Mouse (Mus musculus) ES-Bruce4 (cell line): ENCODE results near the gene Pcyt2. TPM values are rescaled to one million over a fixed set of nuclear protein-coding genes. Genes with fewer than 3 reads are reported as not detected.

ENCODE experiments used
- H3K27ac ChIP-seq: 2 replicates; pipeline ENCODE4 v1.5.1; 2012; ENCODE audit warnings: low read length, inconsistent platforms; ENCODE audit not compliant: insufficient read depth
- H3K27me3 ChIP-seq: 2 replicates; pipeline ENCODE4 v1.6.1; 2012; ENCODE audit warnings: mild to moderate bottlenecking, low read length, inconsistent platforms; ENCODE audit not compliant: control insufficient read depth, poor library complexity, insufficient read depth, severe bottlenecking
- H3K36me3 ChIP-seq: 2 replicates; pipeline ENCODE4 v1.6.1; 2012; ENCODE audit warnings: inconsistent platforms, mild to moderate bottlenecking, low read length, moderate library complexity; ENCODE audit not compliant: control insufficient read depth, poor library complexity, insufficient read depth, severe bottlenecking
- H3K4me1 ChIP-seq: one replicate; pipeline ENCODE4 v1.8.1; 2011; ENCODE audit warnings: low read length; ENCODE audit not compliant: control insufficient read depth, insufficient read depth
- H3K4me3 ChIP-seq: 2 replicates; pipeline ENCODE4 v1.5.1; 2011; ENCODE audit warnings: low read depth, mild to moderate bottlenecking, low read length
- H3K9ac ChIP-seq: 2 replicates; pipeline ENCODE4 v1.6.1; 2012; ENCODE audit warnings: low read depth, mild to moderate bottlenecking, inconsistent platforms; ENCODE audit not compliant: poor library complexity, severe bottlenecking
- H3K9me3 ChIP-seq: replicated peaks from 2 replicates; pipeline ENCODE4 v1.6.1; 2012; ENCODE audit warnings: mild to moderate bottlenecking, low read length, inconsistent platforms; ENCODE audit not compliant: control insufficient read depth, poor library complexity, insufficient read depth, severe bottlenecking
- CTCF ChIP-seq: IDR thresholded peaks from one replicate; pipeline ENCODE4 v1.8.1; 2011; ENCODE audit warnings: low read depth, low read length
- EP300 ChIP-seq: IDR thresholded peaks from 2 replicates; pipeline ENCODE4 v1.6.1; 2011; ENCODE audit warnings: low read depth, low read length; ENCODE audit not compliant: insufficient read depth
- POLR2A ChIP-seq: IDR thresholded peaks from one replicate; pipeline ENCODE4 v1.8.1; 2011; ENCODE audit warnings: low read length; ENCODE audit not compliant: insufficient read depth
- polyA plus RNA-seq: library from polyadenylated mRNA; stranded (reverse); fragments of >200 nt; gene quantifications from 2 replicates; pipeline ENCODE4 v1.2.4, GENCODE M21; 2011; ENCODE audit warnings: low read depth; ENCODE audit not compliant: missing spikeins, insufficient read depth, insufficient read length

Gene Pcyt2
- polyA plus RNA-seq, 1 experiment, result 39.6 TPM

- Histone ChIP-seq H3K4me1 (peaks cover 2% of the 10 kb centered on the region), H3K9me3 (no peaks in the 10 kb centered on the region), H3K4me3 (peak overlapping the region; percentile 87), H3K9ac (peak overlapping the region; percentile 78), H3K27me3 (peaks cover 3% of the 10 kb centered on the region; the same call in 1 of the 2 replicates), H3K27ac (no peak overlapping the region), H3K36me3 (no peaks in the 10 kb centered on the region)
- TF ChIP-seq EP300 (no peak), POLR2A (no peak), CTCF (no peak)
Measured at GRCm38 (mm10) chr11:120660301-120661075, 42.8 kb upstream of the Pcyt2 start.

GRCm38 (mm10) chr11:120659509-120660300 lies 42.0 kb upstream of the Pcyt2 start:
- Histone ChIP-seq H3K4me3 (peak overlapping the region; percentile 87), H3K36me3 (no peaks in the 10 kb centered on the region), H3K4me1 (peaks cover 2% of the 10 kb centered on the region), H3K9me3 (no peaks in the 10 kb centered on the region), H3K27me3 (peaks cover 3% of the 10 kb centered on the region; the same call in 1 of the 2 replicates), H3K27ac (no peak overlapping the region), H3K9ac (peak overlapping the region; percentile 78)
- TF ChIP-seq CTCF, result no peak
- no peak for TF ChIP-seq EP300
- TF ChIP-seq POLR2A, result no peak

GRCm38 (mm10) chr11:120658876-120659410 lies 41.2 kb upstream of the Pcyt2 start:
- TF ChIP-seq EP300 (0 out of 2 replicates have a peak, but pooled peaks have one; percentile 33), CTCF (peak; percentile 93), POLR2A (no peak)
- Histone ChIP-seq H3K4me3 (peak overlapping the region; percentile 87; the same call in 1 of the 2 replicates), H3K27me3 (peaks cover 3% of the 10 kb centered on the region; the same call in 1 of the 2 replicates)

GRCm38 (mm10) chr11:120657301-120657700 lies 39.6 kb upstream of the Pcyt2 start:
- Histone ChIP-seq H3K4me3 (no peak overlapping the region), H3K4me1 (peaks cover 2% of the 10 kb centered on the region)
- TF ChIP-seq EP300 (no peak), CTCF (no peak), POLR2A (no peak)

More at GRCm38 (mm10) chr11:120658876-120659410, 41.2 kb upstream of the Pcyt2 start:
- no peak overlapping the region for H3K27ac ChIP-seq
- no peaks in the 10 kb centered on the region for H3K36me3 ChIP-seq
- H3K4me1 ChIP-seq, result peaks cover 2% of the 10 kb centered on the region
- no peaks in the 10 kb centered on the region for H3K9me3 ChIP-seq
- H3K9ac ChIP-seq, result no peak overlapping the region

GRCm38 (mm10) chr11:120654741-120655140 lies 37.0 kb upstream of the Pcyt2 start:
- Histone ChIP-seq H3K9ac (no peak overlapping the region), H3K27ac (no peak overlapping the region), H3K4me1 (no peaks in the 10 kb centered on the region), H3K36me3 (no peaks in the 10 kb centered on the region), H3K27me3 (no peaks in the 10 kb centered on the region), H3K9me3 (no peaks in the 10 kb centered on the region), H3K4me3 (no peak overlapping the region)
- TF ChIP-seq POLR2A (no peak), EP300 (no peak), CTCF (no peak)

More at GRCm38 (mm10) chr11:120657301-120657700, 39.6 kb upstream of the Pcyt2 start:
- Histone ChIP-seq H3K36me3 (no peaks in the 10 kb centered on the region), H3K9me3 (no peaks in the 10 kb centered on the region), H3K27ac (no peak overlapping the region), H3K9ac (no peak overlapping the region), H3K27me3 (peaks cover 3% of the 10 kb centered on the region; the same call in 1 of the 2 replicates)

GRCm38 (mm10) chr11:120651872-120652271 lies 34.1 kb upstream of the Pcyt2 start:
- H3K27me3 ChIP-seq, result no peaks in the 10 kb centered on the region
- no peaks in the 10 kb centered on the region for H3K9me3 ChIP-seq
- H3K4me3 ChIP-seq, result no peak overlapping the region
- no peaks in the 10 kb centered on the region for H3K4me1 ChIP-seq
- H3K9ac ChIP-seq, result no peak overlapping the region
- no peaks in the 10 kb centered on the region for H3K36me3 ChIP-seq
- H3K27ac ChIP-seq, result no peak overlapping the region
- peak; percentile 46 for TF ChIP-seq CTCF
- TF ChIP-seq POLR2A, result no peak
- TF ChIP-seq EP300, result no peak
